Mouse (Mus musculus) liver, embryonic 11.5 days (tissue): ENCODE data around the gene Arpp21. TPM values are rescaled to one million over a fixed set of nuclear protein-coding genes. Genes with fewer than 3 reads are reported as not detected.

Experiments
- microRNA-seq: library from miRNA; unstranded; fragments of <30 nt; microRNA quantifications from one replicate; pipeline ENCODE4, GENCODE M21; 2017; ENCODE audit warnings: borderline number of aligned reads
- polyA plus RNA-seq: library from polyadenylated mRNA; unstranded; fragments of >200 nt; fragmentation: Nextera tagmentation; extraction: Ambion mirVana; gene quantifications from 2 replicates; pipeline ENCODE4 v1.2.1, GENCODE M21; 2014

The Arpp21 gene
- polyA plus RNA-seq, 1 experiment from 2014 or later: 0.93 TPM

Small RNA genes within 50 kb of the gene (microRNA-seq; reads per million reads assigned to microRNA genes)
- gene Mir128-2: 41.2 reads per million, percentile 39 among the genes with 10 or more reads in this experiment
